Mouse (Mus musculus): ENCODE measurements around the gene Psmb5. TPM values are rescaled to one million over a fixed set of nuclear protein-coding genes. Genes with fewer than 3 reads are reported as not detected.

The Psmb5 gene
- 56.3 and 58.6 TPM in 2 replicates for total RNA-seq (2017)

DNA sequence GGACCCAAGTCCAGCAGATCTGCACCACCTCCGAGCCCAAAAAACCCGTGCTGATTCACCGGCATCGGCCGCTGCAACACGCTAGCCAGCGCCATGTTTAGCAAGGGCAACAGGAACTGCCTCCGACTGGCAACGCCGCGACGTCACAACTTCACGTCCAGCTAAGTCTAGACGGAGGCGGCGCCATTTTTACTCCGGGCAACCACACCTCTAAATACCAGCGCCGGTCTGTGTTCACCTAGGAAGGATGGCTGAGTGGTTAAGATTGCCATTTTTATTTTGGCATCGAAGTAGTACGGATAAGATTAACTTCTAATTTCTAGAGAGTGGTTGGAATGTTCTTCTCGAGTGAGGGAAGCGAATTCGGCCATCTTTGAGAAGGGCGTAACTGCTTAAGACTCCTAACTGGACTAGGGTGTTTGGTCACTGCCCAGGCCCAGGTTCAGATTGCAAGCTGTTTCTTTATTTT is at the start of gene Psmb5:
Psmb5 (minus strand) TSS at position 126 of the 469 bp plus-strand sequence.
- ATAC-seq (replicated peaks; ENCODE audit: low read depth, poor library complexity, severe bottlenecking) = peak; percentile 98

DNA sequence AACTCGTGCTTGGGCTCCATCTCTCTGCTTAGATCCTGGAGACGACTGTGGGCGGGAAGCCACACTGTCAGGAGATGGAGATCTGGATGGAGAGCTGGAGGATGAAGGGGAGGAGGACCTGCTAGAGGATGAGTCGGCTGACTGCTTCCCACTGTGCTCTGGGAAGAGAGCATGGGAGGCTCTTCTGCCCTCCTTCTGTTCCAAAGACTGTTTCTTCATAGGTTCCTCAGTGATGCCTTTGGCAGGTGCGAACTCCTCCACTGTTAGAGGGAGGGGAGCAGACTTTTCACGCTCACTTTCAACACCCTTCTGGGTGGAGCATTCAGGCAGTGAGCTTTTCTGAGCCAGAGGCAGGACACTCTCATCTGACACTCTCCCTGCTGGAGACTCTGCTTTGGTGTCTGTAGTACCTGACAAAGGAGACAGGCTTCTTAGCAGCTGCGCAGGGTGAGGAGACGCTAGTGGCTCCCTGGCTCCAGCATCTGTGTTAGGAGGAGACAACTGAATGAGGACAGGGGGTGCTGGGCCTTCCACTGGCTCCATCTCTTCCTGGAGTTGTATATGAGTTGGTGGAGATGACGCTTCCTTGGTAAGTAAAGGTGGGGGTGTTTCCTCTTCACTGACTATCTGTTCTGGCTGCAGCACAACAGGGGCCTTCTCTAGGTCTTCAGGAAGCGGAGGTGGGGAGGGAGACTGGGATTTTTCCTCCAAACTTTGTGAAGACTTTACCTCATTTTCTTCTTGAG is 46.8 kb upstream of the Psmb5 start:
- no peak for ATAC-seq (replicated peaks; ENCODE audit: low read depth, poor library complexity, severe bottlenecking)

DNA sequence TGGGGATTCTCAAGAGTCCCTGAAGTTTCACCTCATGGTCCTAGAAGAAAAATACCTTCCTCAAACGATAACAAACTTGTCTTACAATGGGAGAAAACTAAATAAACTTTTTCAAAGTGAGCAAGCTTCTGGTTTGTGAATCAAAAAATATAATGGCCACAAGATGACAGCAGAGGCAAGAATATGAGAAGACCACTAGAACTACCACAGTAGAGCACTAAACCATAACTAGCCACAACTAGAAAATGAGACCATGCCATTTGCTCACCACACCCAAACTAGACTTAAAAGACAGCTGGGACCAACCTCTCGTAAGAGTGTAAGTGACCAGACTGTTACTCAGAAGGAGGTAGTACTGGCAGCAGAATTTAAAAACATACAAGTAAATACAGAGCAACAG is 42.2 kb upstream of the Psmb5 start:
- no peak for ATAC-seq (replicated peaks; ENCODE audit: low read depth, poor library complexity, severe bottlenecking)

DNA sequence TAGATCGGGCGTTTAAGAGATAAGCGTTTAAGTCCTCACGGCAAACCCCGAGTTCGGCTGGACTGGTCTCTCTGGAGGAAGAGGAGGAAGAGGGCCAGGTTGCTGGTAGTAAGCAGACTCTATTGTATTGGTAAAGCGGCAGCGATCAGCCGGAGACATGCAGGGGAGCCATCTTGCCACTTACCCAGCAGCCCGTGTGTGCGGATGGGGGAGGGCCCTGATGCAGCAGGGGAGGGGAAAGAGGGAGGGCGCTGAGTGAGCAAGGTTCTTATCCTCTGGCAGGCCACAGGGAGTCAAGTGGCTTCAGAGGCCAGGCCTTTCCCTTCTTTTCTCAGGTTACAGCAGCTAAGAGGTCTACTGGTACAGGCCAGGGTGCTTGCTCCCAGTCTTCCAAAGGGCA is 35.7 kb upstream of the Psmb5 start:
- peak; percentile 95 for ATAC-seq (replicated peaks; ENCODE audit: low read depth, poor library complexity, severe bottlenecking)

DNA sequence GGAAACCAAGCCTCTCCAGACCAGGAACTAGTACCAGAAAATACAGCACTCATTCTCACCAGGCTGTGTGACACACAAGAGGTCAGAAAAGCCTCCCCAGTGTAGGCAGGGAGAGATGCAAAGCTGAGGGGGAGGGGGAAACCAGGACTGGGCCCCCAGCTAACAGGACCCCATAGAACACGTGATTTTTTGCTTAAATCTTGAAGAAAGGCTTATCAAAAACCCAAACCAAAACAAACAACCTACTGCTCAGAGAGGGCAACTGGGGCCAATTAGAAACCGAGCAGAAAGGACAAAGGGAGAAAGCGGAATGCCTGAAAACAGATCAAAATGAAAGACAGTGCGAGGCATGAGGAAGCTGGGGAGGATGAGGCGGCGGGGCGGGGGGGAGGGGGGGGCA is 35.0 kb upstream of the Psmb5 start:
- ATAC-seq (replicated peaks; ENCODE audit: low read depth, poor library complexity, severe bottlenecking) = no peak

DNA sequence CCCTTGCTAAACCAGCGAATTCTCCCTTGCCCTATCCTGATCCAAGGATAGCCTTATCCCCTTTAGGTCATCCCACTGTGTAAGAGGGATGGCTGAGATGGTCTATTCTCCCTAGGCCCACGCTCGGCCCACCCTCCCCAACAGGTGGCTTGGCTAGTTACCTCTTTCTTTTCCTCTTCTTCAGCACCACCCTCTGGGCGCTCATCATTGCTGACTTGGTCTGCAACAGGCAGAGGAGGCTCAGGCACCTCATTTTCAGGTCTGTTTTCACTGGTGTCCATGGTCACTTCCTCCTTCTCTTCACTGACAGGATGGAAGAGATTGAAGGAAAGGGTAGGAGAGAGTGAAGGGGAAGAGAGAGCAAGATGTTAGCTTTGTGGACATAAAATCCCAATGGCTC is 33.7 kb upstream of the Psmb5 start:
- no peak for ATAC-seq (replicated peaks; ENCODE audit: low read depth, poor library complexity, severe bottlenecking)

DNA sequence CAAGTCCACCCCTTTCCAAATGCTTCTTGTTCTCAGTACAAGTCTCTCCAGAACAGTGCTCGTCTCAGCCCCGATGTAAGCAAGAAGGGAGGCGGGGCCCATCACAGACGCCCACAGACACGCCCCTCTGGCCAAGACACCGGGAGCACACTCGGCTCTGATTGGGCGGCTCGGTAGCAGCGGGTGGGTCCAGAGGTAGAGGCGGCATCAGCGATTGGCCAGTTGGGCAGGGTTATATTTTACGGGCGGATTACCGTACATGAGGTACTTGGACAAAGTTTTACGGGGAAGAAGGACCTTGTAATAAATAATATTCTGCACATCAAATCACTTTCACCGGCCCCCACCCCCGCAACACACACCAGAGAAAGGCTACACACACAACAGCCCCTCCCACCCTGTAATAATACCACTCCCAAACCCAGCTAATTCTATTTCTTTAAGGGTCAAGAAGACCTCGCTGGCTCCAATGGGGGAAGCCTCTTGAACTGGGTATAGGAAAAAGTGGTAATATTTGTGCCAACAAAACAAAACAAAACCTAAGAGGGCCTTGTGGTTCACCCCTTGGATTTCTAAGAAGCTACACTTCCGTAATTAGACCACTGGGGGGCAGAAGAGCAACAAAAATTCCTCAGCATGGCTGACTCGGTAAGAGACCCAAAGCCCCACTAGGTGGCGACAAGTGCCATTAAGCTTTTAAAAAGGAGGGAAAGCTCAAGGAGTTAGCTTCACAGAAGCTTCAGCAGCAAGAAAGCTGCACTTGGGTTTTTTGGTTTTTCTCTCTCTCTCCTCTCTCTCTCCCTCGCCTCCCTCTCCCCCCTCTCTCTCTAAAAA is 33.0 kb upstream of the Psmb5 start:
- peak; percentile 65 for ATAC-seq (replicated peaks; ENCODE audit: low read depth, poor library complexity, severe bottlenecking)

DNA sequence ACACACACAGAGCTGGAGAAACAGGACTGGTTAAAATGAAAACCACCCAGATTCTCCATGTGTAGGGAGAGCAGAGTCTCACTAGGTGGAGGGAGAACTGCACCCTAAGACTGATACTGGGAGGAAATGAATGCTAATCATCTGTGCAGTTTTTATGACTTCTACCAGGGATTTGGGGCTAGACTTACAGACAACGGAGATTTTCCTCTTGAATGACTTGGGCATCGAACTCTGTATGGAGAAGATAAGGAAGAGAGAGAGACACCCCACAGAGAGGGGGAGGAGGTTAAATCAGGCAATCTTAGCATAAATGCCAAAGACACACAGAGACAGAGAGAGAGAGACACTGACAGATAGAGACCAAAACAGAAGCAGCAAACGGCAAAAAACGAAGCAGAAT is 30.1 kb upstream of the Psmb5 start:
- ATAC-seq (replicated peaks; ENCODE audit: low read depth, poor library complexity, severe bottlenecking) = no peak

DNA sequence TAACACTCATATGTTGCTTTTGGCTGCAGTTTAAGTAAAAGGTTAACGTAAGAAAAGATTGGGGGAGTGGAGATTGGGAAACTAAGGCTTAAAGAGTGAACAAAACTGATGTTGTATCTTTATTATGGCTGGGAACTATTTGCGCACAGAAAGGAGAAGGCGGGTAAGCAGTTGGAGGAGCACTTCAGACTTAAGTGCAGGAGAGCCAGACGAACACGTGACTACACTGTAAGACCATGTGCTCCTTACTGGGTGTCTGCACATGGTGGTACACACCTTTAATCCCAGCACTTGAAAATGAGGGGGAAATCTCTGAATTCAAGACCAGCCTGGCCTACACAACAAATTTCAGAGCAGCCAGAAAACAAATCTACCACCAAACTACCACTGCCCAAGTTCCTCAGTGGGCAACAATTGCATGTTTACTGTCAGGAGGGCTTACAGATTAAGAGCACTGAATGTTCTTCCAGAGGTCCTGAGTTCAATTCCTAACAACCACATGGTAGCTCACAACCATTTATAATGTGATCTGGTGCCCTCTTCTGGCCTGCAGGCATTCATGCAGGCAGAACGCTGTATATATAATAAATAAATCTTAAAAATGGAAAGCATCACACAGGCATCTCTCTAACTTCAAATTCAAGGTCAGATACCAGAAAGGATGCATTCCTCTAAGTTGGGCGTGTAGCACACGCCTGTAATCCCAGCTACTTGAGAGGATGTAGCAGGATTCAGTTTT is 29.2 kb upstream of the Psmb5 start:
- ATAC-seq (replicated peaks; ENCODE audit: low read depth, poor library complexity, severe bottlenecking) = no peak

DNA sequence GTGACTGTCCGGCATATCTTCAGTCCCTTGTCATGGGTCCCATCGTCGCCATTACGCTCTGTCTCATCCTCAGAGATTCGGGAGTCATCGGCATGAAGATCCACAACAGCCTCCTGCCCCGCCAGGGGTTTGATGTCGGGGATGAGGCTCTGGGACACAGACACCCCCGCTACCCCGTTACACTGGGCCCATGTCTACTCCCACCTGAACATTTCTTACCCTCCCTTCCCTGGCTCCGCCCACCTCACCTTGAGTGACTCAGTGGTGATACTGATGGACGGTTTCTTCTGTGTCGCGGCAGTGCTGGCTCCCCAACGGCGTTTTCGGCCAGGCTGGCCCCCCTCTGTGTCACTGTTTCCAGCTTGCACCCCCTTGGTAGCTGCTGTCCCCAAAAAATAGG is 28.6 kb upstream of the Psmb5 start:
- ATAC-seq (replicated peaks; ENCODE audit: low read depth, poor library complexity, severe bottlenecking) = no peak

DNA sequence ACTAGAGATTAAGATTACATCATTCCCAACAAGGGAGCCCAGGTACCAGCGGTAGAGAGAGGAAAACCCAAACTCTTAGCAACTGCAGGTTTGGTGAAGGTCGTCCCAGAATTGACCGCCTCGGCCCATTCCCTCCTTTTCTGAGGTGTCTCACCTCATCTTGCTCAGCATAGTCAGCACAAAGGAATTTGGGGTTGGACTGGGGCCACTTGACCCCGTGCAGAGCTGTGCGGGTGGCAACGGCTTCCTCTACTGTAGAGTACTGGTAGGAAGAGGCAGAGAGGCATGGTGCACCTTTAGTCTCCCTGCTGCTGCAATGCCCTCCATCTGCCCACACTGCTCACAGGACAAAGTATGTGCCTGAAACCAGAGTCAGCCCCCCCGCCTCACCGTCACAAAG is 26.5 kb upstream of the Psmb5 start:
- no peak for ATAC-seq (replicated peaks; ENCODE audit: low read depth, poor library complexity, severe bottlenecking)

DNA sequence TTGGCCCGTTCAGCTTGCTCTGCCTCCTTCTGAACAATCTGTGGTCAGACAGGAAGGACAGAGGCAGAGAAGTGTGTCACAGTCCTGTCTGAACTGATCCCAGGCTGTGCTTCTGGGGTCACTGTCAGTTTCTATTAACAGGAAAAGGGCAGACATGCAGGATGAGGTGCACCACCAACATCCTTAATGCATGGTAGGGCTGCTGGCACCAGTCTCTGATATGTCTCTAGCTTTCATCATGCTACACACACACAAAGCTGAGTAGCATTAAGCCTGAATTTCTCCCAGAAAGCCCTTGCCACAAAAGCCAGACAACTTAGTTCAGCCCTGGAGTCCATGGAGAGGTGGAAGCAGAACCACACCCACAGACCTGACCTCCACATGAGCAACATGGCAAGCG is 25.2 kb upstream of the Psmb5 start:
- ATAC-seq (replicated peaks; ENCODE audit: low read depth, poor library complexity, severe bottlenecking) = no peak

DNA sequence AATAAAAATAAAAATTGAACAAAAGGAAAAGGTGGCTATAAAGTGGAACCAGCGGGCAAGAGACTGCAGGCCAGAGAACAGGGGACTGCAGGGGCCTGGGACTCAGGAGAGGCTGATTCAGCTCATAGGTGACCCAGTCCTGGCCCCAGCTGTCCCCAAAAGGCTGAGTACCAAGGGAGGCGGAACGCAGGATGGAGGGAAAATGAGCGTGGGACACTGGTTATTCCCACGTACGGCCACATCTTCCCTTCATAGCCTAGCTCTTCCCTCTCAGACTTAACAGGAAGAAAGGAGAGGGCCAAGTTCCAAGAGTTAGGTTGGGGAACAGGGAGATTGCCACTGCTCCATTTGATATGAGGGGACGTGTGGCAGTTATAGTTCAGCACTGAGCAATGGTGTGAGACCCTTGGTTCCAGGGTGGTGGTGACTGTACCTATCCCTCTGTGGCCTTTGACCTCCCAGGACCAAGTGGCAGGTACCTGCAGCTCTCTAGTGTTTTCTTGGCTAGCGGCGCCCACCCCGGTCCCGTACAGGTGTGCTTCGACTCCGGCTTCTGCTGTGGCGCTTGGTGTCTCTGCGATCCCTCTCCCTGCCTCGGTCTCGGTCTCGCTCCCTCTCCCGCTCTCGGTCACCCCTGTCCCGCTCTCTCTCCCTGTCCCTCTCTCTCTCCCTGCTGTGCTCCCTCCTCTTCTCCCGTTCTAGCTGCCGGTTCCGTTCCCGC is 24.6 kb upstream of the Psmb5 start:
- ATAC-seq (replicated peaks; ENCODE audit: low read depth, poor library complexity, severe bottlenecking) = no peak

DNA sequence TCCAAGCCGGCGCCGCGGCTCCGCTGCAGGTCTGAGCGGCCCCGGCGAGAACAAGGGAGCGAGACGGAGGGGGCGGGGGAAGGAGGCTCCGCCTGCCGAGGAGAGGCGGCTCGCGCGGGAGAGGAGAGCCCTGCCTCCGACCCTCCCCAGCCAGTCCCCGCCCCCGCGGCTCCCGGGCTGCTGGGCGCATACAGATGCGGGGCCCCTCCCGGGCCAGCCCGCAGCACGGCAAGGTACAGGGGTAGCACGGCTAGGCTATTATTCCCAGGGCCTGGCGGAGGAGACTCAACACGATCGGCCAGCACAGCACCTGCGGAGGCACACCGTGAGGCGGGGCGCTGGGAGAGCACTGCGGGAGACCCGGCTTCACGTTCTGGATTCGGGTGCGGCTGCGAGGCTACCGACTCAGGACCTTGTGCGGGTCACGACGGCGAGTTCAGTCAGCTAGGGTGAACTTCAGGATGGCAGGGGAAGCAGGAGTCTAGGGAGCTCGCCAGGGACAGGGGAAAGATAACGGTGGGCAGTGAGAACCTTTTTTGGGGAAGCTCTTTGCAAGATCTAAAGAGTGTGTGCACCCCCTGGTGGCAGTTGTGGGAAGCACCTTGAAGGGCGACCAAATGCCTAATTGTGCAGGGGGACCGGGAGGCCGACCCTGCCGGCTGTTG is 23.6 kb upstream of the Psmb5 start, which contains the start of gene Cdh24:
Cdh24 (minus strand) TSS at position 60 of the 665 bp plus-strand sequence.
- ATAC-seq (replicated peaks; ENCODE audit: low read depth, poor library complexity, severe bottlenecking) = peak; percentile 76

DNA sequence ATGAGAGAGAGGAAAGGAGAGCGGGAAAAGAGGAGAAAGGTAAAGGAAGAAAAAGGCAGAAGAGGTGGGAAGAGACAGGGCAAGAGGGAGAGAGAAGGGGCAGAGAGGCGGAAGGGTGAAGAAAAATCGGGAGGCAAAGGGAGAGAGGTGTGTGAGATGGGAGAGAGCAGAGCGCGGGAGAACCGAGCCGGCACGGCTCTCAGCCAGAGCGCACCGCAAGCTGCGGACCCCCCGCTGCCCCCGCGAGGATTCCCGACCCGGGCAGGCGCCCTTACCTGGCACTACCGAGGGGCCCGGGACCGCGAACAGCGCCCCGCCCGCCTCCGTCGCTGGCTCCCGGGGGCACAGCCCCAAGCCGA is 23.1 kb upstream of the Psmb5 start, which contains the start of gene Gm17606:
Gm17606 (plus strand) TSS at position 7 of the 359 bp plus-strand sequence.
- no peak for ATAC-seq (replicated peaks; ENCODE audit: low read depth, poor library complexity, severe bottlenecking)

DNA sequence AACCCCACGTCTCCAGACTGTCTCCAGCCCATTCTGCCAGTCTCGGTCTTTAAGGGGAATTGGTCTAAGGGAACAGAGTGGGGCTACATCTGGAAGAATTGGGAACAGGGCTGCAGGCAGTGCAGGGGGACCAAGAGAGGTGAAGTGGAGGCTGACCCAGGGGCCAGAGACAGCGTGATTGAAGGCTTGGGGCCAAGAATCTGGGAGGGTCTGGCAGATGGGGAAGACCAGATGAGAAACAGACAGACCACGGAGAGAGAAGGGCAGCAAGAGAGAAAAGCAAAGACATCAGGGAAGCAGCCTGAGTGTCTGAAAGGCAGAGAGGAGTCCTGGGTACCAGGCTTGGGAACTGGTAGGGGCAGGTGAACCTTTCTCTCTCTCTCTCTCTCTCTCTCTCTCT is 22.3 kb upstream of the Psmb5 start:
- ATAC-seq (replicated peaks; ENCODE audit: low read depth, poor library complexity, severe bottlenecking) = no peak

DNA sequence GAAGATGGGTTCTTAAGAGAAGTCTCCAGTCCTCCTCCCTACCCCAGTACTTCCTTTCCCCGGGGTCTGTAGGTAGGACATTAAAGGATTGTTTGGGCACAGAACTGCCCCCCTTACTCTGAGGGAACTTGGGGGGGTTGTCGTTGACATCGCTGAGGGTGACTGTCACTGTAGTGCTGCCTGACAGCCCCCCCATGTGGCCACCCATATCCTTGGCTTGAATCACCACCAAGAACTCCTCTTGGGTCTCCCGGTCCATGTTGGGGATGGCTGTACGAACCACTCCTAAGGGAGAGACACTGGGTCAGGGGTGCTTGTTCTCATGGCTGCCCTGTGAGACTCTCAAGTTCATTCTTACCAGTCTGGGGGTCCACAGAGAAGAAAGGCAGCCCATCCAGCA is 20.4 kb upstream of the Psmb5 start:
- ATAC-seq (replicated peaks; ENCODE audit: low read depth, poor library complexity, severe bottlenecking) = no peak

DNA sequence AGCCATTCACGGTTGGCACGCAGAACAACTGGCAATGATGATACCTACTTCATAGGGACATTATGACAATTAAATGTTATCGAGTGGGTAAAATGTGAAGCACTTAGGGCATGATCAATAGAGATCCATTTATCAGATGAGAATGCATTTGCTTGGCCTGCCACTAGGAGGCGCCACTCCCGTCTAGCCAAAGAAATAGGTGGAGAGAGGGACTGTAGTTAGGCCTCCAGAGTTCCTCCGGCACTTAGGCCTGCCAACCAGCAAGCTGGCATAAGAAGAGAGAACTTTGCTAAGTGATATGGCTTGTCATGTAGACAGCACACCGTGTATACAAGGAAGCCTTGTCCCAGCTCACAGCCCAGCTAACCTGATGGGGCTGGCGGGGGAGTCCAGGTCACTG is 19.1 kb upstream of the Psmb5 start:
- 0 out of 2 replicates have a peak, but pooled peaks have one; percentile 15 for ATAC-seq (replicated peaks; ENCODE audit: low read depth, poor library complexity, severe bottlenecking)

DNA sequence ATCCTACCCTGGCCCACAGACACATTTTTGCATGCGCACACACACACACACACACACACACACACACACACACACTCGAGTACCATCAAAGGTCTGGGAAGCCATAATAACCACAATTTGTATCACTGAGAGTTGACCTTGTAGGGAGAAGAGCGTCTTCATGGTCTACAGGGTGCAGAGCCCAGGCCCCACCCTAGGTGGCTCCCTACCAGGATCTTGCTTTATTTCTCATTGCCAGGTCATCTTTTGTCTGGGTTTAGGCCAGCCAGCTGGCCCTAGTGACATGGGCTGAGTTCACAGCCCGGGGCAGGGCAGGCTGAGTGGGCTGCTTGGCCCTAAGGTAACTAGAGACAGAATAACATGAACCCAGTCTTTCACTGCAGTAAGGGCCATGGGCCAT is 16.4 kb upstream of the Psmb5 start:
- 0 out of 2 replicates have a peak, but pooled peaks have one; percentile 20 for ATAC-seq (replicated peaks; ENCODE audit: low read depth, poor library complexity, severe bottlenecking)
